Mouse (Mus musculus) thymus, adult 2 months (tissue): ENCODE measurements at regions not wholly inside any gene's neighbourhood (a gene's known extent, or its start where the extent isn't known, plus 50 kb on each side); places are given as distances from the start of the nearest gene placed in this dataset.

Experiments used
- CTCF ChIP-seq: fragments of 200-500 bp; IDR thresholded peaks from 2 replicates; pipeline ENCODE4 v1.5.1; 2012; ENCODE audit warnings: mild to moderate bottlenecking, control low read depth, low read length, moderate library complexity, borderline replicate concordance; ENCODE audit not compliant: control insufficient read depth, poor library complexity, insufficient read depth; ENCODE audit errors: extremely low read depth
- POLR2A ChIP-seq: fragments of 200-500 bp; IDR thresholded peaks from 2 replicates; pipeline ENCODE4 v1.6.1; 2012; ENCODE audit warnings: mild to moderate bottlenecking, low read length, control low read depth, moderate library complexity; ENCODE audit not compliant: control insufficient read depth, poor library complexity, insufficient read depth; ENCODE audit errors: extremely low read depth

DNA sequence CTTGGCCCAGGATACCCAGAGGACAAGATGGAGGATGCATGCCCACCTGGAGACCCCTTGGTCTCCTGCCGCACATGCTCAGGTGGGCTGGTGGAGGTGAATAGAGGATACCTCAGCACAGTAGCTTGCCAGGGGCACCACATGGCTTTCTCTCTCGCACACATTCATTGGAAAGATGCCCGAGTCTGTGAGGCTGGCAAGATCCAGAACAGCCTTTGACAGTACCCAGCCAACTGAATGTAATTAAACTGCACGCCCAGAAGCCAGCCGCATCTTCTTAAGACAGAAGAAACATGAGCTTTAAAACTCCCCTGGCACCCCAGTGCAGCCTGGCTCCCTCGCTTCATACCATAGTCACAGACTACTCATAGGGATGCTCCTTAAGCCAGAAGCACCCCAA is 143.4 kb downstream of the 2410131K14Rik start:
- TF ChIP-seq POLR2A (no peak), CTCF (no peak)
